Mouse (Mus musculus) bone marrow macrophage, adult 2 months (primary cell): Measurements from ENCODE around the gene Rnf26.

ENCODE experiments used
- CTCF ChIP-seq: IDR thresholded peaks from 2 replicates; pipeline ENCODE4 v1.5.1; 2012; ENCODE audit warnings: low read depth, mild to moderate bottlenecking, low read length, moderate library complexity
- POLR2A ChIP-seq: IDR thresholded peaks from 2 replicates; pipeline ENCODE4 v1.6.1; 2012; ENCODE audit warnings: mild to moderate bottlenecking, low read depth, low read length, borderline replicate concordance

DNA sequence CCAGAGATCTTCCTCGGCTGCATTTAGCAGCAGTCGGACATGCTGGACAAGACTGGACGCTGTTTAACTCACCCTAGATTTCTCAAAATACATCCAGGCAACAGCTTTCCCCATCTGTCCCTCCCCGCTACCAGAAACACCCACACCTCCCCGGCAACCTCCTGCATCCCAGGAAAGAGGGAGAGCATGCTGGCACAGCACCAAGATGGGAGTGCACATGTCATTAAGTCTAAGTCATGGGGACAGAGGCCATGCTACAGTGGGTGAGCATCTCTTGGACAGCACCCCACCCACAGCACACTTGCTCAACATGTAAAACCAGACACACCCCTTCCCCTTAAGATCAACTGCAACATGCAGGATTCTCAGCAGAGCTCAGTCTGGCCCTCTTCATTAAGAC lies 32.4 kb downstream of the Rnf26 start:
- TF ChIP-seq CTCF (no peak), POLR2A (no peak)
